Mouse (Mus musculus): ENCODE measurements around the gene En2.

The En2 gene

DNA sequence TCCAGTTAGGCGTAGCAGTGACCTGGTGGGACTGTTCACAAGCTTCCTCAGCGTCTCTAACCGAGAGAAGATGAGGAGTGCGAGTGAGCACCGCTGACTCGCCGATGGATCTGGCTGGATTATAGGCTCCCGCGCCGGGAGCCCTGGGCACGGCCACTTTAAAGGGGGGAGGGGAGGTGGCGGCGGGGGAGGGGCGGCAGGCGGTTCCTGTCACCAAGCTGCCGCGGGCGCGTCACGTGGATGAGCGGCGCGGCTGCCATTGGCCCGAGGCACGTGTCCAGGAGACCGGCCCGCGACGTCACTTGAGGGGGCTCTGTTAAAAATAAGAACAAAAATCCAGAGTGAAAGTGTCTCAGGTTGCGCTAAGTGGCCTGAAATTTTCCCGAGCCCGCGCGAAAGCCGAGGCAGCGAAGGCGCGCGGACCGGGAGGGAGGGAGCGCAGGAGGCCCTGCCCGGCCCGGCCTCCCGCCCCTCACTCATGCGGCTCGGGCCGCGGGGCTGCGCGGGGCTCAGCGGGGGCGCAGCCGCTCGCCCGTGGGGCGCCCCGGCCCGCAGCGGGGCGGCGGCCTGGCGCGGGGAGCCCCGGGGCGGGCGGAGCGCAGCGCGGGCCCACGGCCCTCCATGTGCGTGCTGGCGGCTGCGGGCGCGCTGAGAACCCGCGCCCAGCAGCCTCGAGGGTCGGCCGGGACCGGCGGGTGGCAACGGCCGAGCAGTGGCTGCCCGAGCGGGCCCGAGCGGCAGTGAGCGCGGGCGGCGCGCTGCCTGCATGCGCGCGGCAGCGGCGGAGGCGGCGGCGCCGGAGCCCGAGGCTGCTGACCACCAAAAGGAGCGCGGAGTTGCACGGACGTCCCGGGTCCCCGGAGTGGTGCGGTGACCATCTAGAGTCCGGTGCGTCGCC lies at the start of gene En2:
Gene En2 (plus strand): TSS at position 337 of the 898 bp plus-strand sequence.
- in situ Hi-C loops (cut with MboI, MseI), result no loop called here

DNA sequence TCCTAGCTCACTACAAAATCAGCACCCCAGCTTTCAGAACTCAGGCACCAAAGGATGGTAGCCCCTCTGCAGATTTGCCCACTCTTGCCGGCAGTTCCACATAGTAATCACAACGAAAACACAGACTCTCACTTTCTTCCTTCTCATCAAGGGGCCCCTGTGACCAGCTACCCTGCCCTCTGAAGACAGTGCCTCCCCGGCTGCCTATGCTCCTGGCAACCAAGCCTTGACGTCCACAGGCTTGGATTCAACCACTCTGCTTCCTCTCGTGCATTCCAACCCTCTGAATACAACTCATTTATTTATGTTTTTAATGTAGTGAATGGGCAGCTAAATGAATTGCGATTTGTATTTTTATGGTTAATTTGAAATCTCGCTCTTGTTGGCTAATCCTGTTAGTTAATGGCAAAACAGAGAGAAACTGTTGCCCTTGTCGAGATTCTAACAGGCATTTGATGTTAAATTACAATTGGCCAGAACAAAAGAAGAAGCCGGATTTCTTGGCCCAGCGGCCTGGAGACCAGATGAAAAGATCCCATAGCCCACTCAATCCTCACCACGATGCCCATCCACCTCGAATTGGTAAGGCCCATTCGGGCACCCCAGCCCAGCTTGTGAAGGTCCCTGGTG lies 48.1 kb upstream of the En2 start:
- in situ Hi-C loops (cut with MboI, MseI), result no loop called here

DNA sequence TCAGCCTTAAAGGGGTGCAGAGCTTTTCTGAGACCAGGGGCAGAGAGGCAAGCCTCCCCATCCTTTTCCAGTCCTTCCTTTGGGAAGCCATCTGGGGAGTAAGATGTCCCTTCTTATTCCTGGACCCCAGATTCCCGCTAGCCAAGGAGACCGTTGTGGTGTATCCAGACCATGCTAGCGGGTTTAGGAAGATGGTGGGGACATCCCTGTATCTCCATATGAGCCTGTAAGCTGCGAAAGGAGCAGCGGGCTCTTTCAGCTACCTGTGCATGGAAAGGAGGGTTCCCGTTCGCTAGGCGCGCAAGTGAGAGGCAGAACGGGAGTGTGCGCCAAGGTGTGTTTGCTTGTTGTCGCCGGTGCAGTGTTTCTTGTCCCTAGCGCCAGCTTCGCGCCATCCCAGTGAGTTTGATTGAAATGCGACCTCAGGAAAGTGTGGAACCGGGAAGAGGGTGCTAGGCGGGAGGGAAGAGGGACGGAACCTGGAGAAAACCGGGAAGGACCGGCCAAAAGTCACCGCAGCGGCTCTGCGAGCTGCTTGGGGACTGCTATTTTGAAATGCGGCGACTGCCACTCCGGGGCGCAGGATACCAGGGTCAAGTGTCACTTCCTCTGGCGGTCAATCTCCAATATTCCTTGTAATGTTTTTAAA lies 47.5 kb upstream of the En2 start:
- in situ Hi-C loops (cut with MboI, MseI), result no loop called here

- in situ Hi-C loops (cut with MboI, MseI), result no loop called here
These were observed 47.0 kb upstream of the En2 start for GRCm38 (mm10) chr5:28118531-28118925.

DNA sequence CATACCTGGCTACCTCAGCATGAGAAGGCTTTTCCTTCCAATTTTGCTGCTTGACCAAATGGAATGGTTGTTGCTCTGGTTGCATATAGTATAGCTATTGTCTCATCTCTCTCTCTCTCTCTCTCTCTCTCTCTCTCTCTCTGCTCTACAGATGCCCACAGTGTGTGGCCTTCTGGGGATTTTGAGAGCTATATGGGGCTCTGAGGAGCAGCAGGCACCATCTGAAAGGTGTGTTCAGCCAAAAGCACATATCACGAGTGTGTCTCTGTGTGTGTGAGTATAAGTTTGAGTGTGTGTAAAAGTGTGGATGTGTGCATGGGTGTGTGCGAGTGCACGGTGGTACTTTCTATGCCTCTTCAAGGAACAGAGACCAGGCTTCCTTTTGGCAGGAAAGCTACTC lies 45.9 kb upstream of the En2 start:
- in situ Hi-C loops (cut with MboI, MseI), result no loop called here

GRCm38 (mm10) chr5:28122491-28123454 lies 42.7 kb upstream of the En2 start:
- in situ Hi-C loops (cut with MboI, MseI), result no loop called here

GRCm38 (mm10) chr5:28123455-28123825 lies 42.1 kb upstream of the En2 start:
- in situ Hi-C loops (cut with MboI, MseI), result no loop called here

- in situ Hi-C loops (cut with MboI, MseI), result no loop called here
These were observed 40.9 kb upstream of the En2 start for GRCm38 (mm10) chr5:28124321-28125230.

DNA sequence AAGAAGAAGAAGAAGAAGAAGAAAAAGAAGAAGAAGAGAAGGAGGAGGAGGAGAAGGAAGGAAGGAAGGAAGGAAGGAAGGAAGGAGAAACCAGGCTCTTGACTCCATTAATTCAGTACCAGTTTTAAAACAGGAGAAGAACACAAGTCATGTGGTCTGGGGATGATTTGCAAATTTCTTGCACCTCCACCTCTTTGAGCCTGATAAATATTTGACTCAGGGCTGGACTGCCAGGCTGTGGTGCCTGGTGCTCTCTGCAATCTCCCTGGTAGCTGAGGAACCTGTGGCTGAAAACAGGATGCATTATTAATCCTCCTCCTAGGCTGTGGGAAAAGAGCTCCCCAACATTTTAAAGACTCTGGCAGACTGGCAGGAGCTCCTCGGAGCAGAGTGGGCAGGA lies 36.6 kb upstream of the En2 start:
- in situ Hi-C loops (cut with MboI, MseI), result no loop called here

DNA sequence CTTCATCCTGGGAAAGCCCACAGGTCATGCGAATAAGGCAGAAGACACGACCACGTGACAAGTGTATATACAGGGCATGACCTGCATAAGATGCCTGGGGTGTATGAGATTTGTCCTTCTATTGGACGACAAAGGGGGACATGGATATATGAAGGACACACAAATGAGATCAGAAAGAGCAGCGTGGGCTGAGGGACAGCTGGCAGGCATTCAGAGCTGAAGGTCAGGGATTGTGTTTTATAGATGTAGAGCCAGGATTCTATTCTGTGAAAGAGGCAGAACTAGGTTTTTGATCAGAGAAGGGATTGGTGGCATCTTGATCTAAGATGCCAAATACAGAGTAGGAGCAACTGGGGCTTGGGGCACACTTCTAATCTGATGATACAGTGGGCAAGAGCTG lies 33.3 kb upstream of the En2 start:
- in situ Hi-C loops (cut with MboI, MseI), result no loop called here

DNA sequence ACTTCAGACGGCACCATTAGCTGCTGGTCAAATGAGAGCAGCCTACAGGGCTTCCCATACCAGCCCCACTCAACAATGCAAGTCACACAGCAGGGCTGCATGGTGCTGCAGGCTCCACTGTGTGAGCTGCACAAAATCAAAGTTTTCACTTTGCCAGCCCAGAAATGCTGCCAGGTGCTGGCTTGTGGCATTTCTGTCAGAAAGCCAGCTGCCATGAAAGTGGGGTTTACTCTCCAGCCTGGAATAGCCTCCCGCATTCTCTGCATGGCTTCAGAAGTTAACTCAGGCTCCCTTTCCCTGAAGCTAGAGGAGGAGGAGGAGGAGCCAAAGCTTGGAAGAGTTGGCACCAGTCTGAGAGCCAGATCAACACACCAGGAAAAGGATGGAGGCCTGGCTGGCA lies 29.1 kb upstream of the En2 start:
- in situ Hi-C loops (cut with MboI, MseI), result no loop called here

DNA sequence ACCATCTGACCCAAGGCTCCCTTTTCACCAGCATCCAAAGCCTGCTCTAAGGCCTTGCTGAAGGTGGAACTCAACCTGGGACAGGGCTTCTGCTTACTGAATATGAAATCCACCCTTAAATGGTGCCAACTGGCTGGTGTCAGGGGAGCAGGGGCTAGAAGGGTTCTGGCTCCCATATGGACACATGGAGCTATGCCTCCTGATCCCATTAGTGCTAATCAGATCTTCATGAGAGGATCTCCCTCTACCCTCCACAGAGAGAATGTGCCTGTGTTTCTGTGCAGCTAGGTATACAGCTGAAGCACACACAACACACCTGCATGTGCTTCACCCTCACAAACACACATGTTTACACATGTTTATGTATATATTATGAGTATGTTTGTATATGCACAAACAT lies 20.9 kb upstream of the En2 start:
- in situ Hi-C loops (cut with MboI, MseI), result loop anchor here (5.0 kb wide), 1 partner anchor 98 kb away; no protein-coding TSS in a partner anchor

DNA sequence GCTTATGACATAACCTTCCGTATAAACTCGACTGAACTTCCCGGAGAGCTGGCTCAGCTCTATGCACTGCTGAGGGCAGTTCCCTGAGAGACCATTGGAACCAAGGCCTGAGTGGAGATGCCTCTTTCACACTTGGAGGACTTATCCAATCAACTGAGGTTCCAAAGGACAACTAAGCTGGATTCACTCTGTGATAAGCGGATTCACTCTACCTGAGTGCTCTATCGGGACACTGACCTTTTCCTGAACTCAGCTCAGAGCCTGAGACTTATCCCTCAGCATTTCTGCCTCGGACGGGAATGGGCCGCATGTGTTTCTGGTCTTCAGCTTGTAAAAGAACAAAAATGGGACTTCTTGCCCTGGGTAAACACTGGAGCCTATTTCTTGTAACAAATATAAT lies 19.5 kb upstream of the En2 start:
- in situ Hi-C loops (cut with MboI, MseI), result no loop called here

- in situ Hi-C loops (cut with MboI, MseI), result no loop called here
These were observed 17.0 kb upstream of the En2 start for GRCm38 (mm10) chr5:28148473-28148872.

DNA sequence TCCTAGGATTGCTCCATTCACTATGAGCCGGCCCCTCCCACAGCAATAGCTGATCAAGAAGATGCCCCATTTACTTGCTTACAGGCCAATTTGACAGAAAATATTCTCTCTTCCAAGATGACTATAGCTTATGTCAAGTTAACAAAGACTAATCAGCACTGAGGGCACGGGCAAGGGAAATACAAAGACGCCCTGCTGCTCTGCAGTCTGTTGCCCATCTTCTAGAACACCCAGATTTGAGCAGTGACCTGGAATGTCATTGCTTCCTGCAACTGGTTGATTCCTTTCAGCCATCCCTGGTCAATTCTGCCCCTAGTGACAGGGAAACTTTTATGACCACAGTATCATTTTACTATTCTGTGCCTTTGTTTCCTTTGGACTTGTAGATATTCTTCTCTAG lies 16.1 kb upstream of the En2 start:
- in situ Hi-C loops (cut with MboI, MseI), result no loop called here

DNA sequence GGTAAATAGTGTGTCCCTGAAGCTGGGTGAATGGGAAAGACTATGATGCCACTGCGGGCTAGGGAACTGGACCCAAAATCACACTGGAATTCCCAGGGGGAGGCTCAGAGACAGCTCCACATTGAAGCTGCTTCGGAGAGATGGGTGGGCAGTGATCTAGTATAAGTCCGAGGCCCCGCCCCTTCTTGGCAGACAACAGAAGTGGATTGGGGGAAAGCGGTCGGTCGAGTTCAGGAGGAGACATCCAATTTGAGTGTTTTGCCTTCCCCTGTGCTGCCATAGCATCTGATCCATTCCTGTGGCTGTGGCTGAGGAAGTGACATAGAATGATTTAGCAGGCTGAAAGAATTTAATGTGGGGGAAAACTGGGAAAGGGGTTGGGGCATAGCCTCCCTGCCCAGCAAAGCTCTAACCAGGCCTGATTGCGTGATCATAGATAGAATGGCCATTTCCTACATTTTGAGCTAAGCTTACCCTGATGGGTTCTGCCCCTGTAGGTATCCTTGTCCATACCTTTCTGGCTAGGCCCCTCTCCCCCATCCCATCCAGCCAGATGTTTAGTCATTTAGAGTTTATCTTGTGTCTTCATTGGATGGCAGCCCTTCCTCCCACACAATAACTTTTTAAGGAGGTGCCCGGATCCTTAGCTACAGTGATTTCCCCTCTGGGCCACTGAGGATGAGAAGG lies 8.3 kb upstream of the En2 start:
- in situ Hi-C loops (cut with MboI, MseI), result no loop called here

DNA sequence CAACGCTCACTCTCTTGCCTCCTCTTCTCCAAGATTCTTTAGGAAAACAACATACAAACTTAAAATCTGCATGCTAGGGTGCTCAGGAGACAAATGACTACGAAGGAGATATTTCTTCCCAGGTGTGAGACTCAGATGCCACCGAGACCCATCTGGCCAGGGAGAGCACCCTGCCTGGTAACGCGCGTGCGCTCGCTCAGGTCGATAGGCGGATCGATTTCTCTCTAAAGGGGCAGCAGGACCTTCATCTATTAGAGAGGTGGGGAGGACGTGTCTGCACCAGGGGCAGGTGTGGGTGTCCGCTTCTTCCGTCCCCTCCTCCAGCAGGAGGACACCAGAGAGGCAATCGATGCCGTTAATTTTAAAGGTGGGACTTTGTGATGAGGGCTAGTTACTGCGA lies 7.7 kb upstream of the En2 start:
- in situ Hi-C loops (cut with MboI, MseI), result no loop called here

GRCm38 (mm10) chr5:28158308-28159071 lies 7.0 kb upstream of the En2 start:
- in situ Hi-C loops (cut with MboI, MseI), result no loop called here

GRCm38 (mm10) chr5:28159072-28159458 lies 6.4 kb upstream of the En2 start:
- in situ Hi-C loops (cut with MboI, MseI), result no loop called here

Data from T-helper 2 cell (primary cell).